Mouse (Mus musculus) gastrocnemius, adult 2 months (tissue): Measurements from ENCODE around the gene Ints13. TPM values are rescaled to one million over a fixed set of nuclear protein-coding genes. Genes with fewer than 3 reads are reported as not detected.
A peak's percentile ranks its signal among the peaks of the same experiment; 100 is the strongest.
"Not testable (repeated sequence)": the region's sequence is repeated elsewhere in the genome, so short reads cannot be mapped to it uniquely, and the experiment has no call there.

Experiments used
- DNase-seq: peaks from one replicate; pipeline ENCODE4 v3.0.0; 2022
- H3K27ac ChIP-seq: fragments of 200-600 bp; 2 replicates; pipeline ENCODE4 v1.8.1; 2022; ENCODE audit warnings: mild to moderate bottlenecking
- H3K4me3 ChIP-seq: fragments of 200-600 bp; 2 replicates; pipeline ENCODE4 v1.8.1; 2022; ENCODE audit warnings: mild to moderate bottlenecking, moderate library complexity
- CTCF ChIP-seq: fragments of 200-600 bp; IDR thresholded peaks from 2 replicates; pipeline ENCODE4 v1.8.1; 2022; ENCODE audit warnings: antibody characterized with exemption, mild to moderate bottlenecking, moderate library complexity
- intact Hi-C: fragments of 180-260 bp; cut with DNase I; formaldehyde crosslinking; loops from one replicate; pipeline ENCODE4 v1.15.1; 2025
- total RNA-seq, 2 experiments: library from RNA; stranded (reverse); gene quantifications; 2 replicates each; pipeline ENCODE4 v1.2.3; 2021

Gene Ints13
- total RNA-seq, 2 experiments from 2014 or later: 14.4 to 18.8 TPM

- no peak for DNase-seq
- TF ChIP-seq CTCF: no peak
- intact Hi-C loops: loop anchor here (5.0 kb wide), 1 partner anchor 173 kb away; no protein-coding TSS in a partner anchor
Measured at GRCm38 (mm10) chr6:146580381-146580926, 2.8 kb upstream of the Ints13 start.

GRCm38 (mm10) chr6:146578586-146578985 is 951 bp upstream of the Ints13 start:
- H3K27ac ChIP-seq: peak overlapping the region; percentile 99
- DNase-seq: no peak
- peak overlapping the region; percentile 97 for H3K4me3 ChIP-seq
- intact Hi-C loops: loop anchor here (5.0 kb wide), 2 partner anchors 54 to 76 kb away; partner anchors contain the start of gene Itpr2
- no peak for TF ChIP-seq CTCF

More at GRCm38 (mm10) chr6:146580381-146580926, 2.8 kb upstream of the Ints13 start:
- Histone ChIP-seq H3K4me3 (no peak overlapping the region), H3K27ac (no peak overlapping the region)

GRCm38 (mm10) chr6:146578111-146578531 is 486 bp upstream of the Ints13 start:
- peak; percentile 81 for DNase-seq
- Histone ChIP-seq H3K27ac (peak overlapping the region; percentile 99), H3K4me3 (peak overlapping the region; percentile 97)
- no peak for TF ChIP-seq CTCF
- intact Hi-C loops: loop anchor here (5.0 kb wide), 2 partner anchors 54 to 76 kb away; partner anchors contain the start of gene Itpr2

DNA sequence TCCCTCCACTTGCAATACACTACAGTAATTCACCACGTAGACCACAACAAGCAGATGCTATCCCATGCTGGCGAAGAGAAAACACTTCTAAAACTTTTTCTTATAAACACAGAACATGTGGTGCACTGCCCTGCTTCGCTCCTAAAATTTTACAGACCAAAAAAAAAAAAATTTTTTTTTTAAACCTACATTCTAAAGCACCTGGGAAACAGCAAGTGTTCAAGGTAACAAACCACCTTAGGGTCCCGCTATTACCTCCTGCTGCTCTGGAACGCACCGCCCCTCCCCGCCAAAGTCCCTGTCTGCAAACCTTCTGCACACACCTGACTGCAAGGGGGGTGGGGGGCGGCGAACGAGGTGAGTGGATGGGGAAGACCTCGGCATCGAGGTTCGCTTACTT is 732 bp downstream of the Ints13 start, which contains the start of gene Fgfr1op2:
Gene Fgfr1op2 (plus strand): TSS at position 301 of the 400 bp plus-strand sequence.
- no peak for TF ChIP-seq CTCF
- intact Hi-C loops: loop anchor here (5.0 kb wide), 2 partner anchors 55 to 75 kb away; partner anchors contain the start of gene Itpr2
- Histone ChIP-seq H3K4me3 (peak within 1 kb of the TSS; percentile 97), H3K27ac (peak within 1 kb of the TSS; percentile 99)
- DNase-seq: no peak

GRCm38 (mm10) chr6:146572073-146572472 is 5.6 kb downstream of the Ints13 start:
- DNase-seq: no peak
- no peak for TF ChIP-seq CTCF
- Histone ChIP-seq H3K27ac (no peak overlapping the region), H3K4me3 (no peak overlapping the region)
- intact Hi-C loops: no loop called here

DNA sequence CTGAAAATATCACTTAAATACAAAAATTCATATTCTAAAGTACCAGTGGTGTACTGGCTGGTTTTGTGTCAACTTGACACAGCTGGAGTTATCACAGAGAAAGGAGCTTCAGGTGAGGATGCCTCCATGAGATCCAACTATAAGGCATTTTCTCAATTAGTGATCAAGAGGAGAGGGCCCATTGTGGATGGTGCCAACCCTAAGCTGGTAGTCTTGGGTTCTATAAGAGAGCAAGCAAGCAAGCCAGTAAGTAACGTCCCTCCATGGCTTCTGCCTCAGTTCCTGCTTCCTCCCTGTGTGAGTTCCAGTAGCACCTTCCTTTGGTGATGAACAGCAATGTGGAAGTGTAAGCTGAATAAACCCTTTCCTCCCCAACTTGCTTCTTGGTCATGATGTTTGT is 15.2 kb downstream of the Ints13 start:
- H3K27ac ChIP-seq, H3K4me3 ChIP-seq, DNase-seq, intact Hi-C loops: not testable (repeated sequence)

DNA sequence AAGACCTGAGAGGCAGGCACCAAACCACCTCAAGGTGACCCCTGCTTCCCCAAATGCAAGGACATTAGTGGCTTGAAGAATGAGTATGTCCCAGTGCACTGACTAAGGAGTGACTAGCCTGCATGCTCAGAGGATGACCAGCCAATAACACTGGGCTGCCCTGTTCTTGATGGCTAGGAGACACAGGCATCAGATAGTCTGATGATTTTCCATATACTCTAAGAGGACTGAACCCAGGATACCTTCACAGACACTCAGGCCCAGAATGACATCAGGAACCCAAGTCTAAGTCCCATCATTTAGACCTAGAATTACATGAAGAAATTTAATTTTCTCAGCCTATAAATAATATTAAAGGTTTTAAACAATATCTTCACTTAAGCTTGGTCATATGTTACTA is 26.3 kb downstream of the Ints13 start:
- intact Hi-C loops: loop anchor here (5.0 kb wide), 1 partner anchor 41 kb away; no protein-coding TSS in a partner anchor
- H3K4me3 ChIP-seq: no peak overlapping the region
- DNase-seq: no peak
- TF ChIP-seq CTCF: no peak
- H3K27ac ChIP-seq: no peak overlapping the region

- no peak for TF ChIP-seq CTCF
- intact Hi-C loops: loop anchor here (5.0 kb wide), 1 partner anchor 42 kb away; no protein-coding TSS in a partner anchor
- DNase-seq: no peak
Measured at GRCm38 (mm10) chr6:146550421-146550820, 27.2 kb downstream of the Ints13 start.

DNA sequence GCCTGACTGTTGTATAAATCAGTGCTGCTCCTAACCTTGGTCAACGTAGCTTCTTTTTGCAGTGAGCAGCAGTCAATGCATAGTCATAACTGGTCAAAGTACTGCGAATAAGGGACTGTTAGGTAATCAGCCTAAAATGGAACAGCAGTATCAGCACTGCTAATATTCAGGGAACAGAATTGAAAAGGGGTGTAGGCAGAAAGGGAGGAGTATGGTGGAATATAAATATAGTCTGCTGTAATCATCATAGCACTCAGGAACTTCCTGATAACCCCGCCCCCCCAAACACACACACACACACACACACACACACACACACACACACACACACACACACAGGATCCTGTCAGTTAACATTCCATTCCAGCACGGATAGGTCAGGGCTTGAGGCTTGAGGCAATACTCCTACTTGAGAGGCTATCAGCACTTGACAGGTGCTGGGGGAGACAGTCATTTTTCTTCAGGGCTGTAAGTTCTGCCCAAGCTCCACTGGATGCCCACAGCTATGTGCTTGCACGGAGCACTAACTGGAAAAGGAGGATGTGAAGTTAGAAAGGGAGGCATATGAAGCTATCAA is 32.3 kb downstream of the Ints13 start:
- intact Hi-C loops: no loop called here
- Histone ChIP-seq H3K4me3 (no peak overlapping the region), H3K27ac (no peak overlapping the region)
- DNase-seq: no peak
- TF ChIP-seq CTCF: no peak

More at GRCm38 (mm10) chr6:146550421-146550820, 27.2 kb downstream of the Ints13 start:
- H3K4me3 ChIP-seq: no peak overlapping the region
- no peak overlapping the region for H3K27ac ChIP-seq

DNA sequence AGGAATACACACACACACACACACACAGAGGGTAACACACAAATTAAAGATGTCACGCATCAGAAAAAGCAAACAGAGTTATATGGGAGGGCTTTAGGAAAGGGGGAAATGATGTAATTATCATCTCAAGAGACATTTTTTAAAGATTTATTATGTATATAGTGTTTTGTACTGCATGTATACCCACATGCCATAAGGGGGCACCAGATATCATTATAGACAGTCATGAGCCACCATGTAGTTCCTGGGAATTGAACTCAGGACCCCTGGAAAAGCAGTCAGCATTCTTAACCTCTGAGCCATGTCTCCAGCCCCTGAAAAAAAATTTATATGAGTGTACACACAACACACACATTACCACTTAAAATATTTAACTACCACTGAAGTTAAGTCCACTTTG is 33.0 kb downstream of the Ints13 start:
- H3K27ac ChIP-seq: no peak overlapping the region
- TF ChIP-seq CTCF: no peak
- H3K4me3 ChIP-seq: no peak overlapping the region
- intact Hi-C loops: no loop called here
- DNase-seq: no peak

- intact Hi-C loops: no loop called here
- no peak for TF ChIP-seq CTCF
- Histone ChIP-seq H3K27ac (no peak overlapping the region), H3K4me3 (no peak overlapping the region)
- no peak for DNase-seq
Measured at GRCm38 (mm10) chr6:146540386-146540785, 37.2 kb downstream of the Ints13 start.

- intact Hi-C loops: no loop called here
- Histone ChIP-seq H3K4me3 (no peak overlapping the region), H3K27ac (no peak overlapping the region)
- no peak for TF ChIP-seq CTCF
- DNase-seq: no peak
Measured at GRCm38 (mm10) chr6:146538661-146539060, 39.0 kb downstream of the Ints13 start.

GRCm38 (mm10) chr6:146538071-146538470 is 39.6 kb downstream of the Ints13 start:
- TF ChIP-seq CTCF: no peak
- intact Hi-C loops: no loop called here
- no peak overlapping the region for H3K4me3 ChIP-seq
- no peak for DNase-seq
- no peak overlapping the region for H3K27ac ChIP-seq
